Mouse (Mus musculus) midbrain, embryonic 12.5 days (tissue): ENCODE measurements around the gene AU018091. TPM values are rescaled to one million over a fixed set of nuclear protein-coding genes. Genes with fewer than 3 reads are reported as not detected.
"Not testable (repeated sequence)": the region's sequence is repeated elsewhere in the genome, so short reads cannot be mapped to it uniquely, and the experiment has no call there.

Experiments used
- ATAC-seq: fragments of 200-750 bp; cut with Nextera tagmentation; 2 replicates; pipeline ENCODE4 v1.8.0; 2017; ENCODE audit warnings: low read depth, moderate TSS enrichment, moderate library complexity; ENCODE audit not compliant: low FRiP score
- H3K27ac ChIP-seq: fragments of 300-500 bp; sonication (generic); replicated peaks from 2 replicates; pipeline ENCODE4 v1.5.1; 2016; ENCODE audit warnings: mild to moderate bottlenecking
- H3K27me3 ChIP-seq: fragments of 300-500 bp; sonication (generic); 2 replicates; pipeline ENCODE4 v1.6.1; 2016; ENCODE audit warnings: mild to moderate bottlenecking
- H3K36me3 ChIP-seq: fragments of 300-500 bp; sonication (generic); 2 replicates; pipeline ENCODE4 v1.6.1; 2016
- H3K4me1 ChIP-seq: fragments of 300-500 bp; sonication (generic); 2 replicates; pipeline ENCODE4 v1.6.1; 2016
- H3K4me2 ChIP-seq: fragments of 300-500 bp; sonication (generic); replicated peaks from 2 replicates; pipeline ENCODE4 v1.6.1; 2016; ENCODE audit warnings: mild to moderate bottlenecking, moderate library complexity
- H3K4me3 ChIP-seq: fragments of 300-500 bp; sonication (generic); 2 replicates; pipeline ENCODE4 v1.5.1; 2016; ENCODE audit warnings: mild to moderate bottlenecking
- H3K9ac ChIP-seq: fragments of 300-500 bp; sonication (generic); replicated peaks from 2 replicates; pipeline ENCODE4 v1.6.1; 2016; ENCODE audit warnings: mild to moderate bottlenecking, moderate library complexity
- H3K9me3 ChIP-seq: fragments of 300-500 bp; sonication (generic); 2 replicates; pipeline ENCODE4 v1.6.1; 2016; ENCODE audit warnings: mild to moderate bottlenecking
- WGBS: fragments of 180-500 bp; shearing (Covaris S2); methylation state at CpG from one replicate; pipeline ENCODE4 v1.1.7; 2016; 5-methylcytosine and 5-hydroxymethylcytosine counted together
- polyA plus RNA-seq: library from polyadenylated mRNA; unstranded; fragments of >200 nt; fragmentation: Nextera tagmentation; extraction: Ambion mirVana; gene quantifications from 2 replicates; pipeline ENCODE4 v1.2.1, GENCODE M21; 2016

Gene AU018091
- polyA plus RNA-seq, 1 experiment from 2014 or later: 0.14 TPM

GRCm38 (mm10) chr7:3198884-3199283 lies 29.9 kb upstream of the AU018091 start:
- 46% methylated on average over 11 of the region's 11 CpGs for WGBS
- H3K9ac ChIP-seq: no peak overlapping the region
- H3K4me1 ChIP-seq: no peaks in the 10 kb centered on the region
- no peaks in the 10 kb centered on the region for H3K27me3 ChIP-seq
- no peak overlapping the region for H3K4me3 ChIP-seq
- no peak overlapping the region for H3K4me2 ChIP-seq
- no peaks in the 10 kb centered on the region for H3K36me3 ChIP-seq
- ATAC-seq: no peak
- H3K9me3 ChIP-seq: 0 out of 2 replicates have a peak, but pooled peaks cover 5% of the 10 kb centered on the region
- H3K27ac ChIP-seq: no peak overlapping the region

DNA sequence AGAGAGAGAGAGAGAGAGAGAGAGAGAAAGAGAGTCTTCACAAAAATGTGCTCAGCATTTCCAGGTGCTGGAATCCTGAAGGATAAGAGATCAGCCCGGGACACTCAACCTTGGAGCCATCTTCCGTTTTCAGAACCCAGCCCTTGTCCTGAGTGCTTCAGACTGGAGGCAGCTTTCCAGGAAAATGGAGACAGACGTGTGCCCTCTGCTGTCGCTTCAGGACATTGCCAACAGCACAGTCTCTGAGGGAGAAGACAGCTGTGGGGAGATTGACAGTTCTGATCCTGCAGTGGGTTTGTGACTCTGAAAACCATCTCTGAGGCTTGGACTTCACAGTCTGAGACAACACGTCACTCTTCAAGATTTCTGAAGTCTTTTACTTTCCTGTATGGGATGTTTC lies 26.8 kb upstream of the AU018091 start:
- Histone ChIP-seq H3K27ac (no peak overlapping the region), H3K4me1 (no peaks in the 10 kb centered on the region), H3K9me3 (0 out of 2 replicates have a peak, but pooled peaks cover 5% of the 10 kb centered on the region), H3K4me3 (no peak overlapping the region), H3K36me3 (no peaks in the 10 kb centered on the region), H3K4me2 (no peak overlapping the region), H3K9ac (no peak overlapping the region), H3K27me3 (no peaks in the 10 kb centered on the region)
- WGBS: 72% methylated on average over 5 of the region's 5 CpGs
- no peak for ATAC-seq

- WGBS: 84% methylated on average over 4 of the region's 4 CpGs
- Histone ChIP-seq H3K4me3 (no peak overlapping the region), H3K4me2 (no peak overlapping the region), H3K9ac (no peak overlapping the region), H3K27ac (no peak overlapping the region), H3K9me3 (0 out of 2 replicates have a peak, but pooled peaks cover 5% of the 10 kb centered on the region), H3K4me1 (no peaks in the 10 kb centered on the region), H3K36me3 (no peaks in the 10 kb centered on the region), H3K27me3 (no peaks in the 10 kb centered on the region)
- no peak for ATAC-seq
Observed at GRCm38 (mm10) chr7:3194531-3194930, 25.5 kb upstream of the AU018091 start.

GRCm38 (mm10) chr7:3193905-3194304 lies 24.9 kb upstream of the AU018091 start:
- H3K27ac ChIP-seq: no peak overlapping the region
- peaks cover 9% of the 10 kb centered on the region; the same call in 1 of the 2 replicates for H3K9me3 ChIP-seq
- H3K4me2 ChIP-seq: no peak overlapping the region
- WGBS: 14% methylated on average over 6 of the region's 6 CpGs
- no peak overlapping the region for H3K9ac ChIP-seq
- no peaks in the 10 kb centered on the region for H3K27me3 ChIP-seq
- no peak for ATAC-seq
- no peaks in the 10 kb centered on the region for H3K36me3 ChIP-seq
- no peaks in the 10 kb centered on the region for H3K4me1 ChIP-seq
- H3K4me3 ChIP-seq: no peak overlapping the region

DNA sequence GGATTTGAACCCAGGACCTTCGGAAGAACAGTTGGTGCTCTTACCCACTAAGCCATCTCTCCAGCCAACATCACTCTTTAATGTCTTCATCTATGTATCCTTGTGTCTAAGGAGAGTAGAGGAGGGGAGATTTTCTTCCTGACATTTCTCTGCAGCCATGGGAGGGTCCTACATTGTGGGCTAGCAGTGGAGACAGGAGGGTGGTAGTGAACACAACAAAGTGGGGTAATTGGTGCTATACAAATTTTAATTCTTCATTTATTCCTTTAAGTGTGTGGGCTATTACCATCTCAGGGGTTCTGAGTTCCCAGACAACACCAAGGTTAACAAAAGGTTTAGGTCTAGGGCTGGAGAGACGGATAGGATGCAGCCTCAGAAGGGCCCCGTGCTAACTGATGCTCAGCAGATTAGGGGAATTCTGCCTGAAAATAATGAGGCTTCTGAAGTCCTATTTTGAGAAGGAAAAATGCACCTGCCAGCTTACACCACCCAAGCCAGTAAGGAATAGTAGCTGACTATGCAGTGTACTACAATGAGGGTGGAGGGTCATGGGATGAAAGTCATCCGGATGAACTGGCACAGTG lies 24.1 kb upstream of the AU018091 start:
- no peak overlapping the region for H3K4me2 ChIP-seq
- 75% methylated on average over 4 of the region's 4 CpGs for WGBS
- peaks cover 9% of the 10 kb centered on the region; the same call in 1 of the 2 replicates for H3K9me3 ChIP-seq
- no peak overlapping the region for H3K4me3 ChIP-seq
- no peaks in the 10 kb centered on the region for H3K4me1 ChIP-seq
- no peaks in the 10 kb centered on the region for H3K27me3 ChIP-seq
- no peak for ATAC-seq
- no peak overlapping the region for H3K9ac ChIP-seq
- no peak overlapping the region for H3K27ac ChIP-seq
- H3K36me3 ChIP-seq: no peaks in the 10 kb centered on the region

- H3K27me3 ChIP-seq: no peaks in the 10 kb centered on the region
- H3K4me1 ChIP-seq: no peaks in the 10 kb centered on the region
- no peak overlapping the region for H3K4me3 ChIP-seq
- H3K9ac ChIP-seq: no peak overlapping the region
- ATAC-seq: no peak
- H3K4me2 ChIP-seq: no peak overlapping the region
- WGBS: 90% methylated on average over 12 of the region's 12 CpGs
- peaks cover 9% of the 10 kb centered on the region; the same call in 1 of the 2 replicates for H3K9me3 ChIP-seq
- H3K36me3 ChIP-seq: no peaks in the 10 kb centered on the region
- H3K27ac ChIP-seq: no peak overlapping the region
Observed at GRCm38 (mm10) chr7:3191971-3192498, 23.0 kb upstream of the AU018091 start.

DNA sequence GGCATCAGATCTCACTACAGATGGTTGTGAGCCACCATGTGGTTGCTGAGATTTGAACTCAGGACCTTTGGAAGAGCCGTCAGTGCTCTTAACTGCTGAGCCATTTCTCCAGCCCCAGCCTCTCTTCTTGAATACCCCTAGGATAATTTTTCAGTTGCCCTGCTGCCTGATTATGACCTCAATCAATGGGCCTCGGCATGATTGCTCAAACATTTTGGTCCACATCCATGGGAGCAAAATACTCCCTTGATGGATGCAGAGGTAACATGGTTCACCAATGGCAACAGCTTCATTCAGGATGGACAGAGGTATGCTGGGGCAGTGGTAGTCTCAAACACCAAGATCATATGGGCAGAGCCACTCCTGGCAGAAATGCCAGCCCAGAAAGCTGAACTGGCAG lies 17.7 kb upstream of the AU018091 start:
- WGBS: 93% methylated on average over 2 of the region's 2 CpGs
- not testable (repeated sequence) for H3K4me3 ChIP-seq, H3K4me2 ChIP-seq, H3K27me3 ChIP-seq, H3K36me3 ChIP-seq, ATAC-seq, H3K27ac ChIP-seq, H3K9me3 ChIP-seq, H3K9ac ChIP-seq, H3K4me1 ChIP-seq

GRCm38 (mm10) chr7:3186136-3186535 lies 17.1 kb upstream of the AU018091 start:
- Histone ChIP-seq H3K4me1 (no peaks in the 10 kb centered on the region), H3K4me2 (no peak overlapping the region), H3K27ac (no peak overlapping the region), H3K27me3 (no peaks in the 10 kb centered on the region), H3K36me3 (no peaks in the 10 kb centered on the region), H3K4me3 (no peak overlapping the region), H3K9ac (no peak overlapping the region), H3K9me3 (peaks cover 4% of the 10 kb centered on the region; the same call in 1 of the 2 replicates)
- no peak for ATAC-seq
- WGBS: 67% methylated on average over 1 of the region's 1 CpGs

DNA sequence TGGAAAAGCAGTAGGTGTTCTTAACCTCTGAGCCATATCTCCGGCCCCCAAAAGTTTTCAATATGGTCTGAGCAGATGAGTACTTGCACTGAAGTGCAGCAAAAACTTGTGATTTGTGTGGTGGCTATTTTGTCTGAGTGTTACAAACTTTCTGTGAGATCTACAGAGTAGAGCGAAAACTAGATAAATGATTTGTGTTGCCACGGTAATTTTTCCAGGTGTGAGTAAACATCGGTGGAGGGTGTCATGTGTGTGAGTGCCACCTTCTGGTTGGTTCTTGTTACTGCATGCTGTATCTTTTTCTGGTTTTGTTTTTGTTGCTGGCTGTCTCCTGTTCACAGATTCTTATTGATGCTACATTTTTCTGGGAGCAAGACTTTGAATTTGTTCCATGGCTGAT lies 15.4 kb upstream of the AU018091 start:
- H3K27ac ChIP-seq: no peak overlapping the region
- WGBS: 45% methylated on average over 4 of the region's 4 CpGs
- ATAC-seq: no peak

GRCm38 (mm10) chr7:3180958-3181357 lies 12.0 kb upstream of the AU018091 start:
- not testable (repeated sequence) for H3K9ac ChIP-seq, H3K36me3 ChIP-seq, ATAC-seq, H3K27ac ChIP-seq, H3K4me2 ChIP-seq, H3K9me3 ChIP-seq, H3K4me3 ChIP-seq, H3K27me3 ChIP-seq, H3K4me1 ChIP-seq
- 89% methylated on average over 24 of the region's 24 CpGs for WGBS

More for the DNA sequence above, 15.4 kb upstream of the AU018091 start:
- H3K4me3 ChIP-seq: no peak overlapping the region
- no peak overlapping the region for H3K9ac ChIP-seq
- peaks cover 4% of the 10 kb centered on the region; the same call in 1 of the 2 replicates for H3K9me3 ChIP-seq
- H3K4me2 ChIP-seq: no peak overlapping the region
- no peaks in the 10 kb centered on the region for H3K4me1 ChIP-seq
- H3K36me3 ChIP-seq: no peaks in the 10 kb centered on the region
- H3K27me3 ChIP-seq: no peaks in the 10 kb centered on the region

GRCm38 (mm10) chr7:3168296-3168695 lies 707 bp downstream of the AU018091 start:
- Histone ChIP-seq H3K36me3 (no peaks in the 10 kb centered on the region), H3K4me1 (no peaks in the 10 kb centered on the region), H3K9ac (no peak overlapping the region), H3K4me3 (no peak overlapping the region), H3K27me3 (no peaks in the 10 kb centered on the region), H3K9me3 (no peaks in the 10 kb centered on the region), H3K4me2 (no peak overlapping the region), H3K27ac (no peak overlapping the region)
- ATAC-seq: no peak
- 86% methylated on average over 1 of the region's 1 CpGs for WGBS

DNA sequence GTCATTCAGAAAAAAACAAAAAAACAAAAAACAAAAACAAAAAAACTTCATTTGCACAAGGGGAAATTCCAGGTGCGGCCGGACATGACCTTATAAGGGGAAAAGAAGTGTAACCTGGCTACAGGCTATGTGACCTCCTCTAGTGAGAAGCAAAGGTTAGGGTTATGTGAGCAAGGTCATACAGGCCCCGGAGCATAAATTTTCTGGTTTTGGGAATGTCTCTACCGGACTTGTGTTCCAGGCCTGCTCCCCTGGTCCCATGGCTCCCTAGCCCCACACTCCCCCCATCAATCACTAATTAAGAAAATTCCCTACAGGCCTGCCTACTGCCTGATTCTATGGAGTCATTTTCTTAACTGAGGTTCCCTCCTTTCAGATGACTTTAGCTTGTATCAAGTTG lies 2.7 kb downstream of the AU018091 start:
- ATAC-seq: no peak

DNA sequence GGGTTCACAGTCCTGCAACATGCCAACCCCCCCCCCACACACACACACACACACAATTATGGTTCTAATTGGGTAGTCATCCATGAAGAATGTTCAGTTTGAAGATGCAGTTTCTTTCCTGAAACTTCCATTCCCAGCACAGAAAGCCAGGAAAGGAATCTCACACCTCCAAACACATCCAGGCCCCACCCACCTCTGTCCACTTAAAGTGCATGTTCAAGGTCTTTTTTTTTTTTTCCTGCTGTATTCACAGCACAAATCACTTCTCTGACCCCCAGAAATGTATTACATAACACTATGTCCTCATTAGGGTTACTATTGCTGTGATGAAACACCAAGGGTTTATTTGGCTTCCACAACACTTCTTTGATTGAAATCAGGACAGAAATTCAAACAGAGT lies 4.0 kb downstream of the AU018091 start:
- Histone ChIP-seq H3K27me3 (no peaks in the 10 kb centered on the region), H3K27ac (no peak overlapping the region), H3K9ac (no peak overlapping the region), H3K36me3 (no peaks in the 10 kb centered on the region), H3K4me1 (no peaks in the 10 kb centered on the region), H3K9me3 (0 out of 2 replicates have a peak, but pooled peaks cover 5% of the 10 kb centered on the region), H3K4me2 (no peak overlapping the region), H3K4me3 (no peak overlapping the region)
- no peak for ATAC-seq

More for the DNA sequence above, 2.7 kb downstream of the AU018091 start:
- H3K27me3 ChIP-seq: no peaks in the 10 kb centered on the region
- H3K27ac ChIP-seq: no peak overlapping the region
- no peaks in the 10 kb centered on the region for H3K4me1 ChIP-seq
- WGBS: 94% methylated on average over 4 of the region's 4 CpGs
- H3K9ac ChIP-seq: no peak overlapping the region
- no peaks in the 10 kb centered on the region for H3K36me3 ChIP-seq
- H3K4me2 ChIP-seq: no peak overlapping the region
- H3K9me3 ChIP-seq: 0 out of 2 replicates have a peak, but pooled peaks cover 5% of the 10 kb centered on the region
- no peak overlapping the region for H3K4me3 ChIP-seq
